Mouse (Mus musculus) Patski (cell line): ENCODE data around the gene Apol8. TPM values are rescaled to one million over a fixed set of nuclear protein-coding genes. Genes with fewer than 3 reads are reported as not detected.

Source experiments
- ATAC-seq: fragments of 100-300 bp; one replicate; pipeline ENCODE4 v1.8.0; 2021
- CTCF ChIA-PET: fragments of 350-600 bp; sonication (Branson Sonifier 250); formaldehyde crosslinking; loops from one replicate; lab custom pipeline; 2022; ENCODE audit warnings: inconsistent platforms; lab: Charles Lee
- POLR2A ChIA-PET: fragments of 350-600 bp; sonication (Branson Sonifier 250); formaldehyde crosslinking; loops from one replicate; lab custom pipeline; 2022; ENCODE audit warnings: antibody characterized with exemption, inconsistent platforms; lab: Charles Lee
- DNase-seq: peaks from one replicate; pipeline ENCODE4 v3.0.0-alpha.2; 2011; ENCODE audit warnings: low read depth, low spot score
- H3K27me3 ChIP-seq: fragments of 371-371 bp; one replicate; pipeline ENCODE4 v1.5.1; 2021
- CTCF ChIP-seq: fragments of 100-300 bp; IDR thresholded peaks from one replicate; pipeline ENCODE4 v1.5.1; 2021
- in situ Hi-C: fragments of 300-500 bp; cut with MboI; formaldehyde crosslinking; loops from 3 replicates; pipeline ENCODE4 v1.11.1; 2018; ENCODE audit warnings: low pct_unique_long_range_greater_than_20kb, mixed read lengths
- polyA plus RNA-seq: library from polyadenylated mRNA; unstranded; gene quantifications from one replicate; pipeline ENCODE4 v1.2.3, GENCODE M21; 2021

Apol8 gene
- polyA plus RNA-seq, 1 experiment from 2014 or later: 0.37 TPM

GRCm38 (mm10) chr15:77798664-77799490 is 42.1 kb upstream of the Apol8 start:
- ATAC-seq: peak; percentile 61
- no peak for TF ChIP-seq CTCF
- CTCF ChIA-PET: interaction anchor here (1.0 to 1.7 kb wide), 3 partner anchors 13 to 136 kb away, joined by 3 read pairs; no protein-coding TSS in a partner anchor
- in situ Hi-C loops: no loop called here
- POLR2A ChIA-PET: interaction anchor here (1.0 to 1.7 kb wide), 5 partner anchors 9 to 43 kb away, joined by 3 to 8 read pairs (median 5); partner anchors contain the start of gene Myh9
- H3K27me3 ChIP-seq: no peaks in the 10 kb centered on the region
- DNase-seq: peak; percentile 88

- peak; percentile 22 for ATAC-seq
- in situ Hi-C loops: no loop called here
- no peaks in the 10 kb centered on the region for H3K27me3 ChIP-seq
- no peak for DNase-seq
- POLR2A ChIA-PET: interaction anchor here (1.4 to 2.0 kb wide), 3 partner anchors 10 to 44 kb away, joined by 5 to 8 read pairs (median 5); partner anchors contain the start of gene Myh9
- CTCF ChIA-PET: interaction anchor here (1.0 to 1.7 kb wide), 5 partner anchors 14 to 137 kb away, joined by 3 to 7 read pairs (median 3); no protein-coding TSS in a partner anchor
- TF ChIP-seq CTCF: no peak
Observed at GRCm38 (mm10) chr15:77797609-77798411, 41.0 kb upstream of the Apol8 start.

GRCm38 (mm10) chr15:77796409-77797035 is 39.7 kb upstream of the Apol8 start:
- no peak for ATAC-seq
- ChIA-PET CTCF (interaction anchor here (1.4 kb wide), 1 partner anchor 443 kb away, joined by 3 read pairs; no protein-coding TSS in a partner anchor), POLR2A (interaction anchor here (2.0 kb wide), 1 partner anchor 20 kb away, joined by 5 read pairs; no protein-coding TSS in a partner anchor)
- in situ Hi-C loops: no loop called here
- H3K27me3 ChIP-seq: no peaks in the 10 kb centered on the region
- DNase-seq: no peak
- no peak for TF ChIP-seq CTCF

GRCm38 (mm10) chr15:77794908-77795356 is 38.1 kb upstream of the Apol8 start:
- H3K27me3 ChIP-seq: no peaks in the 10 kb centered on the region
- ATAC-seq: no peak
- DNase-seq: no peak
- in situ Hi-C loops: no loop called here
- TF ChIP-seq CTCF: no peak
- ChIA-PET CTCF (interaction anchor here (0.9 to 1.4 kb wide), 4 partner anchors 8 to 445 kb away, joined by 3 to 4 read pairs (median 3); no protein-coding TSS in a partner anchor), POLR2A (interaction anchor here (0.7 to 1.3 kb wide), 3 partner anchors 11 to 370 kb away, joined by 3 to 5 read pairs (median 3); no protein-coding TSS in a partner anchor)

- ChIA-PET CTCF (interaction anchor here (0.9 to 1.1 kb wide), 3 partner anchors 9 to 123 kb away, joined by 3 to 4 read pairs (median 3); no protein-coding TSS in a partner anchor), POLR2A (interaction anchor here (0.7 to 1.3 kb wide), 5 partner anchors 10 to 370 kb away, joined by 3 to 5 read pairs (median 3); no protein-coding TSS in a partner anchor)
- DNase-seq: no peak
- in situ Hi-C loops: no loop called here
- no peak for ATAC-seq
- H3K27me3 ChIP-seq: no peaks in the 10 kb centered on the region
- TF ChIP-seq CTCF: no peak
Observed at GRCm38 (mm10) chr15:77794138-77794907, 37.5 kb upstream of the Apol8 start.

GRCm38 (mm10) chr15:77793554-77793953 is 36.8 kb upstream of the Apol8 start:
- CTCF ChIA-PET: no interaction called here
- POLR2A ChIA-PET: interaction anchor here (0.5 to 1.3 kb wide), 3 partner anchors 22 to 177 kb away, joined by 3 to 4 read pairs (median 3); partner anchors contain the start of gene Eif3d
- no peaks in the 10 kb centered on the region for H3K27me3 ChIP-seq
- no peak for ATAC-seq
- TF ChIP-seq CTCF: no peak
- in situ Hi-C loops: no loop called here
- no peak for DNase-seq

- ATAC-seq (no peak), DNase-seq (no peak)
- in situ Hi-C loops: no loop called here
- ChIA-PET CTCF (no interaction called here), POLR2A (interaction anchor here (0.5 to 1.3 kb wide), 2 partner anchors 28 to 177 kb away, joined by 3 to 4 read pairs; partner anchors contain the start of gene Eif3d)
- H3K27me3 ChIP-seq: no peaks in the 10 kb centered on the region
- no peak for TF ChIP-seq CTCF
Observed at GRCm38 (mm10) chr15:77793094-77793493, 36.3 kb upstream of the Apol8 start.

- CTCF ChIA-PET: no interaction called here
- POLR2A ChIA-PET: no interaction called here
- ATAC-seq (no peak), DNase-seq (no peak)
- TF ChIP-seq CTCF: no peak
- H3K27me3 ChIP-seq: no peaks in the 10 kb centered on the region
- in situ Hi-C loops: no loop called here
Observed at GRCm38 (mm10) chr15:77792056-77792455, 35.3 kb upstream of the Apol8 start.
